Mouse (Mus musculus) ES-E14 (cell line): ENCODE data around the gene Eci1.

ENCODE experiments used
- CHD2 ChIP-seq: IDR thresholded peaks from 2 replicates; pipeline ENCODE4 v1.6.1; 2014; ENCODE audit warnings: mild to moderate bottlenecking, low read depth, low read length, inconsistent platforms
- HCFC1 ChIP-seq: IDR thresholded peaks from 2 replicates; pipeline ENCODE4 v1.6.1; 2012; ENCODE audit warnings: low read length, inconsistent platforms, borderline replicate concordance; ENCODE audit not compliant: insufficient read depth
- MAFK ChIP-seq: IDR thresholded peaks from 2 replicates; pipeline ENCODE4 v1.6.1; 2014; ENCODE audit warnings: mild to moderate bottlenecking, low read depth, low read length, inconsistent platforms; ENCODE audit not compliant: insufficient read depth
- ZC3H11A ChIP-seq: IDR thresholded peaks from 2 replicates; pipeline ENCODE4 v1.6.1; 2012; ENCODE audit warnings: low read depth, mild to moderate bottlenecking, inconsistent platforms, low read length, borderline replicate concordance
- ZNF384 ChIP-seq: IDR thresholded peaks from 2 replicates; pipeline ENCODE4 v1.6.1; 2012; ENCODE audit warnings: low read depth, low read length, inconsistent platforms

GRCm38 (mm10) chr17:24454756-24455522 lies 28.5 kb downstream of the Eci1 start:
- TF ChIP-seq ZC3H11A (no peak), HCFC1 (peak; percentile 1; the same call in 1 of the 2 replicates), ZNF384 (no peak), CHD2 (no peak), MAFK (no peak)
